Mouse (Mus musculus) CH12.LX (cell line): ENCODE measurements around the gene Ucn2.

ENCODE experiments used
- CTCF ChIP-seq, 2 experiments: IDR thresholded peaks in 1 of 2; conservative IDR thresholded peaks in 1 of 2; 2 replicates each; pipeline ENCODE4 v1.5.1; 2011 to 2012; ENCODE audit warnings: low read depth in 2 of 2, low read length in 2 of 2, improper control_type of control experiment in 1 of 2, inconsistent platforms in 1 of 2, mild to moderate bottlenecking in 1 of 2, moderate library complexity in 1 of 2
- EP300 ChIP-seq: IDR thresholded peaks from 2 replicates; pipeline ENCODE4 v1.6.1; 2011; ENCODE audit warnings: low read length, improper control_type of control experiment
- NELFE ChIP-seq: IDR thresholded peaks from 2 replicates; pipeline ENCODE4 v1.6.1; 2011; ENCODE audit warnings: low read depth, low read length, improper control_type of control experiment
- TCF12 ChIP-seq: IDR thresholded peaks from 2 replicates; pipeline ENCODE4 v1.6.1; 2014; ENCODE audit warnings: low read depth, mild to moderate bottlenecking, inconsistent platforms, low read length, improper control_type of control experiment
- USF1 ChIP-seq: IDR thresholded peaks from 2 replicates; pipeline ENCODE4 v1.6.1; 2014; ENCODE audit warnings: low read depth, mild to moderate bottlenecking, inconsistent platforms, low read length, improper control_type of control experiment

- TF ChIP-seq EP300: no peak
- no peak for TF ChIP-seq CTCF (conservative IDR thresholded peaks at IDR 0.05 in 1 of 2, IDR thresholded peaks at IDR 0.05 in 1 of 2; ENCODE audit: low read depth in 2 of 2, low read length in 2 of 2)
- TF ChIP-seq USF1: no peak
- no peak for TF ChIP-seq TCF12
- no peak for TF ChIP-seq NELFE
Measured at GRCm38 (mm10) chr9:109010316-109010690, 24.5 kb downstream of the Ucn2 start.
